Mouse (Mus musculus) frontal cortex, postnatal 10 days (tissue): ENCODE results near the gene Dnase2a.
"Not testable (repeated sequence)": the region's sequence is repeated elsewhere in the genome, so short reads cannot be mapped to it uniquely, and the experiment has no call there.

Experiments used
- DNase-seq, 2 experiments: peaks; one replicate each; pipeline ENCODE4 v3.0.0; 2022; ENCODE audit warnings: low spot score in 2 of 2, mixed read lengths in 1 of 2

The Dnase2a gene

DNA sequence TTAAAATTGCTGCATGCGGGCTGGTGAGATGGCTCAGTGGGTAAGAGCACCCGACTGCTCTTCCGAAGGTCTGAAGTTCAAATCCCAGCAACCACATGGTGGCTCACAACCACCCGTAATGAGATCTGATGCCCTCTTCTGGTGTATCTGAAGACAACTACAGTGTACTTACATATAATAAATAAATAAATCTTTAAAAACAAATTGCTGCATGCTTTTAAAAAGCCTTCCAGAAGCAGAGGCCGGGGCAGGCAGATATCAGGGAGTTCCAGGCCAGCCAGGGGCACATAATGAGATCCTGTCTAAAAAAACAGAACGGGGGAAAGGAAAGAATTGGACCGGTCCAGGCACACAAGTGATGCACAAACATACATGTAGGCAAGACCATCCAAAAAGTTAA is 381 bp upstream of the Dnase2a start:
- not testable (repeated sequence) for DNase-seq

DNA sequence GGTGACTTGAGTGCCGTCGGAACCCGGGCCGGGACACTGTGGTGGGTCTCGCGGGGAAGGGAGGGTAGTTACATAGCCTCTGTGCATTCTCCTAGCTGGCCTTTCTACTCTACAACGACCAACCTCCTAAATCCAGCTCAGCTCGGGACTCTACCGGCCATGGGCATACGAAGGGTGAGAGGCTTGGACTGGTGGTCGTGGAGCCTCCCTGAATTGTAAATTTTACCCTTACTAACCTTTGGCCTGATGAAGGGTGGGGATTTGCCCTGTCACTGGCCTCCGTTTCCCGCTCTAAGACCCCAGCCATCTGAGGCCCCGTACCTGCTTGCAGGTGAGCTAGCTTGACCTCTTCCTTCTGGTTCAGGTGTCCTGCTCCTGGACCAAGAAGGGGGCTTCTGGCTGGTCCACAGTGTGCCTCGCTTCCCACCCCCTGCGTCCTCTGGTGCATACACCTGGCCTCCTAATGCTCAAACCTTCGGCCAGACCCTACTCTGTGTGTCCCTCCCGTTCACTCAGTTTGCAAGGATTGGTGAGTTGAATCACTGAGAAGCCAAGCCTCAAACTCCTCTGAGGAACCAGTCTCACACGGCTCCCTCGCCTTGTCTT is 905 bp downstream of the Dnase2a start:
- no peak for DNase-seq

DNA sequence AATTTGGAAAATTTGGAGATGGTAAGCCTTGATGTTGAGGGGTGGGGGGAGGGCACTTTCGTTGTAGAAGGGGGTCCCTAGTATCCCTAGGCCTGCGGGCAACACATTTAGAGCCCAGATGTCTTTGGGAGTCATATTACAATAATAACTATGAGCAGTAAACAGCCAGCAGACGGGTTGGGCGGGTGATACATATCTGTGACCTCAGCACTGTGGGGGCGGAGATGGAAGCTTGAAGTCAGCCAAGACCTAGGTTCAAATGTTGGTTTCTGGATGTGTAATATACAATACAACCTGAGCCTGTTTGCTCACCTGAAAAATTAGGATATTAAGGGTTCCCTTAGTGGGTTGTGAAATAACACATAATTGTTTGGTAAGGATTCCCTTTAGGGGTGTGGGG is 1.6 kb downstream of the Dnase2a start:
- DNase-seq: no peak

DNA sequence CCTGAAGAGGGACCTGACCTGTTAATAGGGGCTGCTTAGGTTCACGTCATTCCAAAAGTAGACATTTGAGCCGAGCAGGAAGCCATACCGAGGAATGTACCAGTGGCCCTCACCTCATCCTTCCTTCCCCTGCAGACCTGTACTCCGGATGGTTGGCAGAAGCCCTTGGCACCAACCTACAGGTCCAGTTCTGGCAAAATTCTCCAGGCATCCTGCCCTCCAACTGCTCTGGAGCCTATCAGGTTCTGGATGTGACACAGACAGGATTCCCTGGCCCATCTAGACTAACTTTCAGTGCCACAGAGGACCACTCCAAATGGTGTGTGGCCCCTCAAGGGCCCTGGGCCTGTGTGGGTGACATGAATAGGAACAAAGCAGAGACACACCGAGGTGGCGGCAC is 2.2 kb downstream of the Dnase2a start:
- DNase-seq: no peak

DNA sequence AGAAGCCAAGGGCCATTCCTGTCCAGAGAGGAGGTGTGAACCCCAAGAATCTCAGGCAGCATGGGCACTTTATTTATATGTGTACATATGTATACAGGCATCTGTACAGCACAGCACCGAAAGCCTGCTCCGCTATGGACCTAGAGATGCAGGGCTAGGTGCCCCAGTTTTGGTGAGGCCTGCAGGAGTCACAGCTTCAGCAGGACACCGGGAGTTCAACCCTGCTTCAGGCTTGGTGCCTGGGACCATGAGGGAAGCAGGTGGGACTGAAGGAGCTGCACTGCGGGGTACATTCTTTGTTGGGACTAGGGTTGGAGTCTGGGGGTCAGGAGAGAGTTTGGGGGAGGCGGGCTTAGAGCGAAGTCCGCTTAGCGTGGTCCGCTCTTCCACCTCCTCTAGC is 3.5 kb downstream of the Dnase2a start:
- no peak for DNase-seq

DNA sequence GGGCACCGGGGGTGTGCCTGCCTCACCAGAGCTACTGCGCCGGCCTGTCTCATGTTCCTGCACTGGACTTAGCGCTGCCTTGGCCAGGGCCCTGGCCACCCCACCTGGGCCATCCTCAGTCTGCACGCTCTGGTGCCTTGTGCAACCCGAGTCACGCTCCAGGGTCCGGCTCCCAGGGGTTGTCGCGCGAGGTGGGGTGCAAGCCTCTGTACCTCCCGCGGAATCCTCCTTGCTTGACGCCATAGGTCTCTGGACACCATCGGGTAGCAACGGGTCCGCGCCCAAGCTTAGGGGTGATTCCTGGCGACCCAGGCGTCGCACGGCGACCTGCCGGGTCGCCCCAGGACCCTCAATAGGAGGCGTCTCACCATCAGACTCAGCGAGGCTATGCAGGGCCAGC is 4.0 kb downstream of the Dnase2a start:
- no peak for DNase-seq

DNA sequence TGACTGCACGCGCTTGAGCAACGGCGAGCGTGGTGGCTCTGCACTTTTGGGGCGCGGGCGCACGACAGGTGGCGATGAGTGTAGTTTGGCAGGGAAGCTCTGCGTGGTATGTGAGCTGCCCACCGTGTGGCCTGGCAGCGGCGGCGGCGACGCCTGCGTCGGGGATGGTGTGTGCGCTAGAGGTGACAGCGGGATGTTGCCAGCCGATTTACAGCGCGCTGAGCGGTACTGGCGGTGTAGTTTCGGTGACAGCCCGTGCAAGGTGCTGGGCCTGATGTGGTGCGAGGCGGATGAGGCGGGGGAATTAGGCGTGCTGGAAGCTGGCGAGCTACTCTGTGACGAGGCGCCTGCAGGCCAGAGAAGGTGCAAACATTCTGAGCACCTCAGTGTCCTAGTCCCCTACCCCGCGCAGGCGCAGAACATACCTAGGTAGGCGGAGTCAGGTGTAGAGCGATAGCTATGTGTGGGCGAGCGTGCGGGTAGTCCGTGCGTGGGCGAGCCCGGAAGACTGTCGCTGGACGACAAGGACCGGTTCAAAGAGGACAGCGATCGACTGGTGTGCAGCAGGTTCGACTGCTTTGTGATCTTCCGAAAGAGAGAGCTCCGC is 4.6 kb downstream of the Dnase2a start:
- no peak for DNase-seq

DNA sequence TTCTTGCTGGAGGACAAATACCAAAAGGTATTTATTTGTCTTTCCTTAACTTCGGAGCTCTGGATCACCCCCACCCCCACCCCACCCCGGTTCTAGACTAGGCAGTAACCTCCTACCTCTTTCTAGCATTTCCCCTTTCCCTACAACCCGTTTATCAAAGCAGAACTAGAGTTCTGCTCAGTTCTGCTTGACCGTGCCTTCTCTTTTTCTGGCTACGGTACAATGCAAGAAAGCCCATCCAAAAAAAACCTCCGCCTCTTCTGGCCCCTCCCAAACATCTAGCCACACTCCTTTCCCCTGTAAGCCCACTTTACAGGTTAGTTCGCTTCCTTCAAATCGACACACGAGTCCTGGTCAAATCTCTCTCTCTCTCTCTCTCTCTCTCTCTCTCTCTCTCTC is 5.1 kb downstream of the Dnase2a start:
- DNase-seq: no peak

DNA sequence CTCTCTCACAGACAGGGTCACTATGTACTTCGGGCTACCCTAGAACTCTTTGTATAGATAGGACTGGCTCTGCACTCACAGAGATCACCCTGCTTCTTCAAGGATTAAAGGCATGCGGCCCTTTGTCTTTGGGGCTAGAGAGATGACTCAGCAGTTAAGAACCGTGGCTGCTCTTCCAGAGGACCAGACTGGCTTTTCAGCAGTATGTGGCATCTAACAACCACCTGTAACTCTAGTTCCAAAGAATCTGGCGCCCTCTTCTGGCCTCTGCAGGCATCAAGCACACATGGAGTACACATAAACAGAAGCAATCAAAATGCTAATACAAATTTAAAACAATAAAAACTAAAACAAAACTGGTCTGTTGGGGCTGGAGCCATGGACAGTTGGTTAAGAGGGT is 5.6 kb downstream of the Dnase2a start:
- no peak for DNase-seq

DNA sequence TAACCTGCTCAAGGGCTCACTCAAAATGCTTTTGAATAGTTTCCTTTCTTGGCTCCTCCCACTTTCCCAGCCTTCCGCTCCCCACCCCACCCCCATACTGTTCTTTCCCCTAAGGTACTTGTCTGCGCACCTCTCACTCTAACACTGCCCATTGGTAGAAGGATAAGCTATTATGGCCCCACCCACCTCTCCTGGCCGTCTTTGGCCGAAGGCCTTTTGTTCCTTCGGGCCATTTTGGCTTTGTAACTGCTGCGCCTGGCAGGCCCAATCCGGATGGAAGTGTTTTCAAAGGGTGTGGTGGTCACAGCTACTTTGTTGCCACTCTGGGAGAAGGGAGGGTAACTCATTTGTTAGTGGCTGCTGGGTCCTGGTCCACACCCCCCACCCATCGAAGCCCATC is 6.9 kb downstream of the Dnase2a start:
- no peak for DNase-seq

DNA sequence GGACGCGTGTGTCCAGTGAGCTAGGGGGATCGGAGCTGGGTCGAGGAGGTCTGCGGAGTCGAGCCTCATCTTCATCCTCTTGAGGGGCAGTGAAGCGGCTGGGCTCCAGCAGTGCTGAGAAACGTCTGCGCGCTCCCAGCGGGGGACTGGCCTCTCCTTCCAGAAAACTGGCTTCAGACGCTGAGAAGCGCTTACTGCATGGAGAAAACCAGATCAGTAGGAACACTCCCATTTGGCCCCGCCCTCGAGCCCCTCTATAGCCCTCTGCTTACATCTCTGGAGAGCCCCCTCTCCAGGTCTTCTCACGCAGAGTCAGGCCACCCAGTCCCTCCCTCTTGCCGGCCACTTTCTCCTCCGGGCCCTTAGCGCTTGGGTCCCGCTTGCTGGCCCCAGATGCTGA is 9.4 kb downstream of the Dnase2a start:
- no peak for DNase-seq

DNA sequence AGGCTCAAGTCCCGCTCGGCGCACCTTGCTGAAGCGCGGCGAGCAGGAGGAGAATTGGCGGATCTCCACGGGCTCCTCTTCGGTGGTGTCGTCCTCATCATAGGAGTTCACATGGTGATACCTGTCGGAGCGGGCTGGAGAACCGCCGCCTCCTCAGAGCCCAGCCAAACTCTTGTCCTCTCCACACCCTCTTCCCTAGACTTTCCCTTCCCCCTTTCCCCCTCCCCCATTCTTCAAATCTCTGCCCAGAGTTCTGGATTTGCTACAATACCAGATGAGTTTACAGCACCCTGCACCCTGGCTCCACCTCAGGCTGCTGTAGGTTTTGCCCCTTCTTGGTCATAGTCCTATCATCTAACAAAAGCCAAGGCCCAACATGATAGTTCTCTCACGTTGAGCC is 10.3 kb downstream of the Dnase2a start:
- no peak for DNase-seq

DNA sequence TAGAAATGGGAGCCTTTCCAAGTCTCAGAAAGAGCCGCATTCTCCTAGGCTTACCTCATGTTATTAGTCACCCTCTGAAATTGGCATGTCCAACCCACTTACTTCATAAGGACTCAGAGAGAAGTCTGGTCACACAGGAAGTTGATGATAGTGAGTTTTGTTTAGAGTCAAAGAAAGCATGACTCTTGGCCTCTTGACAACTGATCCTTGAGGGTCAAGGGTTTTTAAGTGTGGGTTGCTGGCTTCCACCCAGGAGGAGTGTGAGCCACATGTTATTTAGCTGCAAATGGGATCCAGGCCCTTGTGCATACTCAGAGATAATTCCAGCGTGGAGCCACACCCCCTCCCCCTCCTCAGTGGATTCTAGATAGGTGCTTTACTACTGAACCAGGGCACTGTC is 13.2 kb downstream of the Dnase2a start:
- no peak for DNase-seq

DNA sequence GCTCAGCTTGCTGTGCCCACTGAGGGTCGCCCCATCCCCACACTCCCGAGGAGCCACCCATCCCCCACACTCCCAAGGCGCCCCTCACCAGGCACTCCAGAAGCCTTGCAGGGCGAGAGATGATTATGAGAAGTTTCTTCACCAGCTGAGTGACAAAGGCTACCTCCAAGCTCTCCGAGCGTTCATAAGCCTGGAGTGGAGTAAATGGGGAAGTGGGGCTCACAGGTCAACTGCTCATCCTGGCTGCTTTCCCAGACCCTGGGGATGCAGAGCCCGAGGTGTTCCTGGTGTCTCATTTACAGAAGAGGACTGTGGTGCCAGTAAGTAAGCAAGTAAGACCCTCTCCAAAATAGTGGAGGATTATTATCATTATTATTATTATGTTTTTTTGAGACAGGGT is 17.2 kb downstream of the Dnase2a start:
- no peak for DNase-seq

DNA sequence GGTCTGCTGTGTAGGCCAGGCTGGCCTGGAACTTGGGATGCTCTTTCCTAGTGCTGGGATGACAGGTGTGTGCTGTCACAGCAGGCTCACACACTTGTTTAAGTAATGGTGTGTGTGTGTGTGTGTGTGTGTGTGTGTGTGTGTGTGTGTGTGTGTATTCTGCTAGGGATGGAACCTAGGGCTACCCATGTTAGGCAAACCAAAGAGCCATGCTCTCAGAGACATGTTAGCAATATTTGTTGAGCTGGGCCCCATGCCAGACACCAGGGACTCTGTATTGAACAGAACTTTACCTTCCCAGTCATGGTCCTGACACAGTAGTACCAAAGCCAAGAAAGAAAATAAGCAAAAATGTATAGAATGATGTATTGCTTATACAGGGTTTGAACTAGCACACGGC is 19.2 kb downstream of the Dnase2a start:
- no peak for DNase-seq

DNA sequence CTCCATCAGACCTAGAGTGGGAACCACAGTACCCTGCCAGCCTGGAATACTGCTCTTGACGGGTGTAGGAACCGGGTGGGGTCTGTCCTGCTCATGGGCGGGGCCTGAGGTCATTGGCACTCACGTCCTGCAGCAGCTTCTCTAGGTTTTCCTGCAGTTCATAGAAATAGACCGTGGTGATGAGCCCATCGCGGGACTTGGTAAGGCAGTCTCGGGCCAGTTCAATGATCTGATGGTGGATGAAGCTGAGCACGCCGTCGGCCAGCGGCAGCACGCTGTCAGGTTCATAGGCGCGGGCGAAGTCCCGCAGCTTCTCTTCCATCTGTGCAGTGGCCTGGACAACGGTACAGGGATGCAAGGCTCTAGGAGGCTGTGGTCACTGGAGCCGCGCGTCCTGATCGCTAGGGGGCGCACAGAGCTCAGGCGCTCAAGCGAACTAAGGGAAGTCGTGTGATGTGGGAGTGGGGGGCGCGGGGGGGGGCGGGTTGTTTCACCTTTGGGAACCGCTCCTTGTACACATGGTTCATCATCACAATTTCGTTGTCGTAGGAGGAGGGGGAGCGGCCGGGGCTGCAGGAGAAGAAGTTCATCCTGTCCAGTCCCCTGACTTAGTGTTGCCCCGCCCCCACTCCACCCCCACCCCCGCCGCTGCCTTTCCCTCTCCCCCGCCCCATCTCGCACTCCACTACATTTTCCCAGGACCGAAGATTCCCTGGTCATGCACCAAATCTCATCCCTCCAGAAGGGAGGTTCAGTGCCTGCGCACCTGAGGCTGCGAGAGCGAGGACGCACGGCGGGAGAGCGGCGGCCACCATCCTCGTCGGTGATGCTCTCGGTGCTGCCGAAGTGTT is 20.3 kb downstream of the Dnase2a start:
- no peak for DNase-seq

DNA sequence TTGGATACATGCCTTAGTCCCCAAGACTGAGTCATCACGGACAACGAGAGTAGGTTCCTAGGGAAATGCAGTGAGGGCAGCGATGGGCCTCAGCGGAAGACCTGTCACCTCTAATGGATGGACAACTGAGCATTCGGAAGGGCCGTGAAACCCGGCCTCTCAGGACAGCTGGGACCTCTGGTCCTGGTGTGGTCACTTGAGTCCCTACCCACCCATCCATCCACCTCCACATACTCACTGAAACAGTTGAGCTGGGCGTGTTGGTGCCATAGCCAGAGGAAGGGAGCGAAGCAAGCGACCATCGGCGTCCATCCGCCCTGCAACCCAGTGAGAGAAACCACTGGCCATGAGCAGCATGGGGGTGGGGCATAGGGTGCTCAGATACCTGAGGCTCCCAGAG is 22.2 kb downstream of the Dnase2a start:
- DNase-seq: no peak

DNA sequence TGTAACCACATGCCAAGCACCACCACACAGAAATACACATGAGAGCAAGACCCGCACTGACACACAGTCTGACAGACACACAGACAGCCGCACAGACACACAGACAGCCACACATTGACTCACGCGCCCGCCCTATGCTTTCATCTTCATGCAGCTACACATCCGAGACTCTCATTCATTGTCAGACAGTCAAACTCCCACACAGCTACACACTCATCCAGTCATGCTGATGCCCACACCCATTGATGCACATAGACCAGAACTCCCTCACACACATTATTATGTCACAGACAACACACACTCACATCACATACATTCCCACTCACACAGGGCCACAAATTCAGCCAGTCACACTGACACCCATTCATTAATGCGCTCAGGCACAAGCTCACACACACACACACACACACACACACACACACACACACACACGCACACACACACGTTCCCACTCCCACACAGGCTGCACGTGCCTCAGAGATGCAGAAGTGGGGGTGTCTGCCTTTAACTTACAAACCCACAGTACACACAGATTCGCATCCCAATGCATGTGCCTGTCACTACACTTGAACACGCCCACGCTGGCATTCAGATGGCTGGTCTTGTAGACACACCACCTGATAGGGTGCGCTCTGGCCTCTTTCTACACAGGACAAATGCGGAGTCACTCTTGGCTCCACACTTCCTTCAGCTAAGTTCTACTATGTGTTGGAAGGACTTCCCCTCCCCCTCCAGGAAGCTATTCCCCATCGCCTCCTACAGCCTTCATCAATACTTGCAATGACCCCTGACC is 25.6 kb downstream of the Dnase2a start:
- no peak for DNase-seq

DNA sequence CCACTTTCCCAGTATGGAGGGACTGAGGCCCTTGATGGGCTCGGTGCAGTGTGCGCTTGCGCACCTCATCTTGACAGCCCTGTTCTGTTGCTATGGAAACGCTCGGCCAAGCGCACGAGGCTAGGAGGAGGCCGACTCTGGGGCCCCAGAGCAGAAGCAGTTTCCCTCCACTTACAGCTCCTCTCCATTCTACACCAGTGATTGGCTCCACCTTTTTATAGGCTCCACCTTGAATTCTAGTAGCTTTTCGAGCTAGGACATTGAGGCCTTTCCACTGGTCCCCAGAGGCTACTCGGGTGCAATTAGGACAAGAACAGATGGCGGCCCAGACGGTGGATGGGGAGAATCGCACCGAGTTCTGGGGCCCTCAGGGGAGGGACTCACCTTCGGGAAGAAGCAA is 26.5 kb downstream of the Dnase2a start:
- peak in 1 of 2 experiments; percentile 54 for DNase-seq

DNA sequence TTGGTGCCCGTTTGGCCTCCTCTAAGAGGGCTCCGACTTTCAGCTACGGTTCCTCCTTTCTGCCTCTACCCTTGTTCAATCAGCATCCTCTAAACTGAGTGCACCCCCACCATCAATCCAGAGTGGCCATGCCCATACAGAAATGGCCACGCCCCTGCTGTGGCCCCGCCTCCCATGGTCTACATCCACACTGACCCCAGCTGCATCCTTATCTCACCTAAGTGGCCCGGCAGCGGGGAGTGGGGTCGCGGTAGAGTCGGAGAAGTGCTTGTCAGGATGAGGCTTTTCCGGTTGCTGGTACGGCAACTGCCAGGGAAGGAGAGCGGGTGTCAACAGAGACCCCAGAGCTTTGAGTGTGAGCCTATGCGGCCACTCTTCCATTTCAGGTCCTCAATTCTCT is 27.1 kb downstream of the Dnase2a start:
- DNase-seq: no peak

DNA sequence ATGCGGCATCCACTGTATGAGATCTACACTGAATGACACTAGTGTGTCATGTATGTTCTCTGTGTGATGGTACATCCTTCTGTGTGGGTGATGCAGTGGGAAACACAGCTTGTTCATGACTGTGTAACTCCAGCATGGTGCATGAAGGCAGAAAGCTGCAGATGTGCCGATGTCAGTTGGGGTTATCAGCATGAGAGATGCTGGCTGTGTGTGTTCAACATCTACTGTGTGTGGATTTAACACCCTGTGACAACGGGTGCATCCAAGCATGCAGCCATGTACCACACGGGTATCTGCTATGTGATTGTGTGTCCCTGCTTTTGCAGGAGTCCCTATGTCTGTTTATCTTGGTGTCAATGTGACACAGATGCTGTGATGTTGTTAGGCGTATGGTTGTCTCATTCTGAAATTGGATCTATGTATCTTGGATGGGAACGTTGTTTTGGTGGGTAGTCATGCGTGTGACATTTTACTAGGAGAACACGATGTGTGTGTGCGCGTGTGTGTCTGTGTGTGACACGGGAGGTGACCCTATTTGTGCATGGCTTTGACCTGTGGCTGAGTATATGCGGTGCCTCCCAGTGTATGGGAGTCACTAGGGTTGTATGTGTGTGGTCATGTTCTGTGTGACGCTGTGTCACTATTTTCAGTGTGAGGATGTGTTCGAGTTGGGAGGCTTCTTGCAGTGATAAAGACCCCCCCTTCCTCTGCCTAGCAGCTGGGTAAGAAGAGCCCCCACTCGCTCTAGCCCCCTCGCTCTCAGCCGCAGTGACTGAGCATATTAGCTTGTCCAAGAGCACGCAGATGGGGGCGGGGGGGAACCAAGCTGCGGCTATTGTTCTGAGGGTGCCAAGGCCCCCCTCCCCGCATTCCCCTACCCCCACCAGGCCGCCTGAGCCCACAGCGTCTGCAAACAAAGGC is 27.9 kb downstream of the Dnase2a start:
- no peak for DNase-seq
